Mouse (Mus musculus) ZHBTc4 (cell line): ENCODE measurements around the gene St5.
A peak's percentile ranks its signal among the peaks of the same experiment; 100 is the strongest.

ENCODE experiments used
- DNase-seq: peaks from one replicate; pipeline ENCODE4 v3.0.0-alpha.2; 2011; ENCODE audit warnings: low read depth, low spot score

St5 gene

DNA sequence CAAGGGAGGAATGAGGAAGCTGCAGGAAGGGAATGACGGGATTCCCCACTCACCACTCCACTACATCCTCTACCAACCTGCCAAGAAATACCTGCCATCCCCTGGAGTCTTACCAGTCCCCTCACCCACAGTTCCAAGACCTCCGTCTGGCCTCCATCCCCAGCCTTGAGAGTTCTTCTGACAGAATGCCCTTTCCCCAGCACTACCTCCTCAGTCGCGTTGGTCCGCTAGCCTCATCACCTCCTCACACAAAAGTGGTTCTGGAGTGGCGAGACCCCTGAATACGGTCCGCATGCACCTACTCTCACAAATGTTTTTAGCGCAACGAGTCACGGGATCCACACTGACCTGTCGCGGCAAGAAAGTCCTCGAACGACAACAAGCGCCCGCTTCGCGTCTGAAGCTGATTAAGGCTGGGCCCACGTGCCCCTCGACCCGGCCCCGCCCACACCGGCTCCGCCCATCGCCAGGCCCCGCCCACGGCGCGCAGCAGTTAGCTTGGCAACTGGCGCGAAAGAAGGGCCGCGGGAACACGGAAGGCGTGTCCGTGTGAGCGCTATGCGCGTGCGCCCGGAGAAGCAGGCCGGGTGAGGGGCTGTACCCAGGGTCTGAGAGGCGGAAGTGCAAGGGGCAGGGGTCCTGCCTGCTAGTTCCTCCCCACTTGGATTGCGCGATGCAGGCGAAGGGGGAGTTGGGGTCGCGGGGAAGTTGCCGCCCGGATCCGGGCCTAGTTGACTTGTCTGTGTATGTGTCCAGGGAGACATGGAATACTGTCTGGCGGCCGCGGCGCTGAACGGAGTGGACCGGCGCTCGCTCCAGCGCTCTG lies at the start of gene St5, which contains the start of gene Akip1:
St5 (minus strand) TSS at position 416 of the 826 bp plus-strand sequence.
Akip1 (plus strand) TSS at position 501 of the 826 bp plus-strand sequence.
- peak; percentile 99 for DNase-seq

DNA sequence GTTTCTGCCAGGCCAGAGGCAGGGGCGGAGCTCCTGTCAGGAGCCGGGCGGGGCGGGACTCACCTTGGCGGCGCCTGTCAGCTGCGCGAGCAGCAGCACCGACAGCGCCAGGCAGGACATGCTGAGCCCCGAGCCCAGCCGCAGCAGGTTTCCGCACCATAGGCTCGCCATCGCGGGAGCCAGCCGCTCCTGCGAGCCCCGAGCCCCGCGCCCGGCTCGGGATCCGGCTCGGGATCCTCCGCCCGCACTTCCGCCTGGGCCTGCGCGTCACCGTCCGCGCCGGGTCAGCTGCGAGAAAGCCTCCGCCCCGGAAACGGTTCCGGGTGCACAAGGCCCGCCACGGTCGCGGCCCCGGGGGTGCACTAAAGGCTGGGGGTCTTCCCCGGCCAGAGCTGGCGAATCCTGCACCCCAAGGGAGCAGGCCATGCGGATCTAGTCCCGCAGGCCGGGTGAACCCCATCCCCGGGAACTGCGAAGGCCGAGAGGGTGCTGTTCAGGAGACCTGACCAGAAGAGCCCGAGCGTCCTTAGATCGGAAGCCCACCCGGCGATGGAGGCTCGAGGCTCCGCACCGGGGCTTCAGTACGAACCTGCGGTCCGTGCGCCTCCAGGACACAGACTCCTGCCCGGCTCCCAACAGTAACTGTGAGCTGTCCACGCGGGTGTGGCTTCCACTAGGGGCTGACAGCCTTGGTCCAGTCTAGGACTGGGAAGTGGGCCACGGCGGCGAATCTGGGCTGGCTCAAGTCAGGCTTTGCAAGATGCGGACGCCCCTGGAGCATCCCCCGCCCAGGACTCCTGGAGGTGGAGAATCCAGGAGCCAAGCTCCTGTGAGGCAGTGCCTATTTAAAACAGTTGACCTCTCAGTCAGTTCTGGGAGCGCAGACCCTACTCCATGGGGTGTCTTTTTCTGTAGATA lies 48.9 kb upstream of the St5 start, which contains the start of gene Tmem9b:
Tmem9b (minus strand) TSS at position 868 of the 918 bp plus-strand sequence.
- DNase-seq = peak; percentile 69

DNA sequence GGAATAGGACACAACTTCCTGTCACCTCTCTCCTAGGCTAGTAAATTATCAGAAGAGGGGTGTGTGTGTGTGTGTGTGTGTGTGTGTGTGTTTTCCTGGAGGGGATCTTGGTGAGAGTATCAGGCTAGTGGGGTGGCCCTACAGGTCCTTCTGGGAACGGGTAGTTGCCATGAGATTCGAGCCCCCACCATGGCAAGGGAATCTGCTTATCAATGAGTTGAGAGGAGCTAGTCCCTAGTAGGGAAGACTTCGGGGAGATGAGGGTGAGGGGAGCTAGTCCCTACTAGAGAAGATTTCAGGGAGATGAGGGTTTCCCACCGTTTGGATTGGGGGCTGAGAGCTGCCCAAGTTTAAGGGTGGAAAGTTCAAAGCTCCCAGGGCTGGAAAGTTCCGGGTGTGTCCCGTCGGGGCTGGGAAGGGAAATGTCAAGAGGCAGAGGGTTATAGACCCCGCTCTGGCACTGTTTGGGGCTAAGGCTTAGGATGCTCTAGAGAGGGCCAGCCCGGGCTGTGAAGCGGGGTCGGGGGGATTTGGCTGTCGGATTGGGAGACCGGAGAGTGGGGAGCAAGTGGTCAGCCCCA lies 48.1 kb upstream of the St5 start:
- DNase-seq = no peak

DNA sequence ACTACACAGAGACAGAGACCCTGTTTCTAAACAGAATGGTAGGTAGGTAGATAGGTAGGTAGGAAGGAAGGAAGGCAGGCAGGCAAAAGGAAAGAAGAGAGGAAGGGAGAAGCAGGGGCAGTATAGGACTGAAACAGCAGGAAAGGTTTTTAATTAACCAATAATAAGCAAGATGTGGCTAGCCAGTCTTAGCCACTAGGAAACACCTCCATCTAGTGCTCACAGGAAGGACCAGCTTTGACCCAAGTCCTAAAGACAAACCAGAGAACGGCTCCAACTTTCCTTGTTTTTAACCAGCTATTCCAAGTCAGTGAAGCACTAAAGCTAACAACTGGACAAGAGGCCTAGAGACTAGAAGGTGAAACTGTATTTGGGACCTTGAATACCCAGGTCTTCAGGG lies 44.3 kb upstream of the St5 start:
- DNase-seq = no peak

DNA sequence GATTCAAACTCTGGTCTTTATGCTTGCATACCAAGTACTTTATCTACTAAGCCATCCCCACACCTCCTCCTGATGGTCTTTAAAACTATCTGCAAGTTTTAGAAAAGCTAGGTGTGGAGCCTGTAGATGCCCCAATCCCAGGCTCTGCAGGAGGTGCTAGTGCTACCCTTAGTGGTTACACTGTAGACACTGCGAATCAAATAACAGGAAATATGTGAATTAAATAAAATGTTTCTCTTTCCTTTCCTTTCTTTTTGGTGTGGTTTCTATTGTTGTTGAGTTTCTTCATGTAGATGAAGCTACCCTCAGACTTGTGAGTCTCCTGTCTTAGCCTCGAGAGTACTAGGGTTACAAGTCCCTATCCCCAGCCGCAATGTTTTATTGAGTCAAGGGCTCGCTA lies 38.3 kb upstream of the St5 start:
- no peak for DNase-seq

DNA sequence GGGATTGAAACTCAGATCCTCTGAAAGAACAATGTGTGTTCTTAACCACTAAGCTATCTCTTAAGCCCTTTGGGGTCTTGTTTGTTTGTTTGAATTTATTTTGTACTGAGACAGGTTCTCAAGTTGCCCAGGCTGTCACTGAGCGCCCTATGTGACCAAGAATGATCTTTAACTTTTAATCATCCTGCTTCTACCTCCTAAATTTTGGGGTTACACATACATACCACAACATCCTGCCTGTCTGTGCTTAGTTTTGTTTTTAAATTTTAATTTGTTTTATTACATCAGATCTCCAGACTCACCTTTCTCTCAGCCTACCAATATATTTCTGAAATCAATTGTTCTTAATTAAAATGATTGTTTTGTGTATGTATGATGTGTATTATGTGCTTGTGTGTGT lies 37.7 kb upstream of the St5 start:
- no peak for DNase-seq

DNA sequence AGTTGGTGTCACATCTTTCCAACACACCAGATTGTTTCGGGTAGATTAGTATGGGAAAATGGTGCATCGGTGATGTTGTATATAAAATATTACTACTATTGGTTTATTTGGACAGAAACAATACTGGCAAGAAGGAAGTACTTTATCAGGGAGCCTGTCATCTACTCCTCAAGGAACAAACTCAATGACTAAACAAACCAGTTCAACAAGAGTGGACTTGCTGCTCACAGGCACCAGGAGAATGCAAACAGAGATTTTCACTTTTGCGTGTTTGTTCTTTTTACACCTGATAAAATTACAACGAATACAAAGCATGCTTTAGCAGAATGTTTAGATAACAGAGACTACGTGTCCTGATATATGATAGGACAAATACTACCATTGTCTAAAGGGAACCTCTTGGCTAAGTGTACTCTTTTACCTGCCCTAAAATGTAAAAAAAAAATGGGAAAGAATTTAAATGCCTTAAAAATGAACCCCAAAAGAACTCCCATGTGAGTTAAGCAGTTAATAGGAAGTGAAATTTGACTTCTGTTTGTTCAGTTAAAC lies 36.5 kb upstream of the St5 start:
- no peak for DNase-seq

DNA sequence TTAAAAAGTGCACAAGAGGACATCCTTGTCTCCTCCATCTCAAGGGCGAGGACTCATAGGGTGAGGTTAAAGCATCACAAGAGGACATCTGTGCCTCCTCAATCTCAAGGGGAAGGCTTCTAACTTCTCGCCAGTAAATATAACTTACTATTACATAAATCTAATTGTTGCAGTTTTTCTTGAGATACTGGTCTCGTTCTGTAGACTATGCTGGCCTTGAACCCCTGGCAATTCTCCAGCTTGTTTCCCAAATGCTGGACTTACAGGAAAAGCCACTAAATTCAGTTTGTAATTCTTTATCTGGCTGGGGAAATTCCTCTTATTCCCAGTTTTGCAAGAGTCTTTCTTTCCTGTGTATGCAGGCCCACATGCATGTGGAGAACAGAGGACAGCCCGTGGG lies 31.4 kb upstream of the St5 start:
- DNase-seq = no peak

DNA sequence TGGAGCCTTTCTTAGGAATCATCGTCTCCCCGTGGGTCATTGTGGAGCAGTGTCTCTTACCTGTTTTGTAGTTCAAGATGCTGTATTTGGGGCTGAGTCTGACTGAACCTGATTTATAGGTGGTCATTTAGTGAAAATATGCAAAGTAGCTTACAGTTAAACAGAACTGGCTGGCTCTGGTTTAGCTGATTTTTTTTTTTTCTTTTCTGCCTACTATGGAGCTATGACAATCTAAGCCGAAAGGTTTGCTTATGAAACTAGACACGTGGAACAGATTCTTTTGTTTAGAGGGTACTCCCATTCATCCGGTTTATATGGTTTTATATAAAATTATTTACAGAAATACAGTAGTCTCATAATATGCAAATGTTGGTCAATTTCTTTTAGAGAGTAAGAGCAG lies 28.2 kb upstream of the St5 start, which contains the start of gene Ascl3:
Ascl3 (minus strand) TSS at position 101 of the 400 bp plus-strand sequence.
- DNase-seq = no peak

DNA sequence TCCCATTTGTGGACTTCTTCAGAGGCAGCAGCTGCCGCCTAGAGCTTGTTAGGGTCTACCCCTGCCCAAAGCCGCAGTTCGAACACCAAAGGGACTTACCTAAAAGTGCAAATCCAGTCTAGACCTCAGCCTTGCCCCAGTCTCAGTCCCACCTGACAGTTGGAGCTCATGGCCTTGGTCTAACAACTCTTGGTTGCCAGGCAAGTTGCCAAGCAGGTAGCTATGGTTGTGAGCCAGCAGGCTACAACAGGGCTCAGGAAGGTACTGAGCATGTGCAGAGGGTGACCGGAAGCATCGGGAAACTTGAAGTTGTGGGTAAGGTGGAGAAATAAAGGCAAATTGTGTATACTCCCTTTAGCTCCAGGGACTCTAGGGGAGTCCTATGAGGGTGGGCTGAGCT lies 20.3 kb upstream of the St5 start, which contains the start of gene BC051019:
BC051019 (minus strand) TSS at position 154 of the 400 bp plus-strand sequence.
- peak; percentile 17 for DNase-seq

DNA sequence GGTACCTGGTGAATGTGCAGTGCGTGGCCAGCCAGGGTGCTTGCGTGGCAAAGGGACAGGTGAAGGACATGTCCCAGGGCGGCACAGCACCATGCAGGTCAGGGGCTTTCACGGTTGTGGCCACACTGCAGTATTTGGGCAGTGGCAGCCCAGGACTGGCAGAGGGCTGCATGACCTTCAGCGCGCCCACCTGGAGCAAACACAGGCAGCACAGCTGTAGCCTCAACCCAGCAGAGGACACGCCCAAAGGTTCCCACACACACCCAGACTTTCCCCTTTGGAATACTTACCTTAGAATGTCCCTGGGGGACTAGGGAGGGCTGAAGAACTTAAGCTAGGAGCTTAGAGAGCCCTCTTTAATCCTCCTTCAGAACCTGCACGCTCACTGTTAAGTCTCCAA lies 19.7 kb upstream of the St5 start:
- DNase-seq = peak; percentile 15

DNA sequence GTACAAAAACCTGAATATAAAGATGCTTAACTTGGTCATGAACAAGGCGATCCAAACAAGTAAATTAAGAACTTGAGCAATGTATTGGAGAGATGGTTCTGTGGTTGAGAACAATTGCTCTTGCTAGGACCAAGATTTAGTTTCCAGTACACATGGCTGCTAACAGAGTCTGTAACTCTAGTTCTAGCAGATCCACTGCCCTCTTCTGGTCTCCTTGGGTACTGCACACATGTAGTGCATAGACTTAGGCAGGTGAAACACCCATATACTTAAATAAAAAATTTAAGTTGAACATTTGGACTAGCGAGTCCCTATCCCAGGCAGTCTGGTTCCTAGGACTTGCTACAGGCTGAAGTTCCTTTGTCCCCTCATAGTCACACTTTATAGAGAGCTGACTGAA lies 19.2 kb upstream of the St5 start:
- DNase-seq = peak; percentile 86

DNA sequence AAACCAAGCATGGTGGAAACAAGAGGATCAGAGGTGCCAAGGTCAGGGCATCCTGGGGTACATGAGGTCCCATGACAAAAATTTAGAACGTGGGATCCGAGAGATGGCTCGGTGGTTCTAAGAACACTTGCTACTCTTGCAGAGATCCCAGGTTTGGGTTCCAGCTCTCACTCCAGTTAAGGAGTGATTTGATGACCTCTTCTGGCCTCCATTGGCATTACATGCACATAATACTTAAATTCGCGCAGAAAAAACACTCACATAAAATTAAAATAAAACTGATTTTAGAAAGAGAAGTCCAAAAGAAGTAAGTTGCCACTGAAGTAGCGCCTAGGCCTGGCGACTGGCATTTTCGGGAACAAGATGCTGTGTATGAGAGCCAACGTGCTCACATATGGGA lies 15.9 kb upstream of the St5 start:
- DNase-seq = peak; percentile 65

DNA sequence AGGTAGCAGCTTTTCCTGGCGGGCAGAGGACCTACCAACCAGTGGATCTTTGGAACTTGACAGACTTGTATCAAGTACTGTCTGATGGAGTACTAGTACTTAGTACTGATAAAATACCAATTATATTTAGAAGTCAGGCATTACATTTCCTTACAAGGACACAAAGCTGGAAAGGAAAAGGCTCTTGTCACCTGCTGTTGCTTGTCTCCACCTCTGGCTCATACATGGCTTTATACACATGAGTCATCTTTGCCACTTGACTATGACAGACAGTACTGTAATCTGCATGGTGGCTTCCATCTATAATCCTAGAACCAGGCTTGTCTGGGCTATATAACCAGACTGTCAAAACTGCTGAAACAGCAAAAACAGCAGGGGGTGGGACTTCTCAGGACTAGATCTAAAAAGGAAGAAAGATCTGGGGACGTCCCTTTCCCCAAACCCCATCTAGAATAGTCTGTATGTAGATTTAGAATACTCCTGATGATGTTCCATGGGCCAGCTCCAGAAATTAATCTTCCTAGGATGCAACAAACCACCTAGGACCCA lies 10.1 kb upstream of the St5 start:
- no peak for DNase-seq

DNA sequence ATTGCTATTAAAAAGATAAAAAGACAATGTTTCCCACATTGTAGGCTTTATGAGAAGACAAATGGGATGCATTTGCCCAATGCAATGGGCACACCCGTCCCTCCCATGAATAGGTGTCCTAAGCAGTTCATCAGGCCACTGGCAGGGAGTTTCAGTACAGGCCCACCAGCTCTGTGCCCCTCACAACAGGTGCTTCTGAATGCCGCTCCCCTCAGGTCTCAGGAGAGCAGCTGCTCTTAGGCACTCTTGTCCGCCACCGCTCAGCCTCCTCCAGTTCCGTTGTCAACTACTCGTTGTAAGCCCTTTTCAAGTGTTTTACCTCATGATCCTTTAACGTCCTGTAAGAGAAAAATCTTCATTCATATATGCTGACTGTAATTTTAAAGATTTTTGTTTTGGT lies 8.8 kb upstream of the St5 start:
- DNase-seq = no peak

DNA sequence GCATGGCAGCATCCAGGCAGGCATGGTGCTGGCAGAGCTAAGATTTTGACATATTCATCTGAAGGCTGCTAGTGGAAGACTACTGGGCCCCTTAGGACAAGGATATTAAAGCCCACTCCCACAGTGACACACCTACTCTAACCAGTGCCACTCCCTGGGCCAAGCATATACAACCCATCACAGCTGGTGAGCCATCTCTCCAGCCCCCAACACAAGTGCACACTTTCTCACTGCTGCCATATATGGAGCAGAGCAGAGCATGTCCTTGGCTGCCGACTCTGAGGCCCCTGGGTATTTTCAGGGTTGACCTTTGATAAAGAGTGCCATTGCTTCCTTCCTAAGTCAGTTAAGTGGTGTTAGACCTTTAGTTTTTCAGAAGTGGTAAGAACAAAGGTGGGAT lies 6.7 kb upstream of the St5 start:
- no peak for DNase-seq

DNA sequence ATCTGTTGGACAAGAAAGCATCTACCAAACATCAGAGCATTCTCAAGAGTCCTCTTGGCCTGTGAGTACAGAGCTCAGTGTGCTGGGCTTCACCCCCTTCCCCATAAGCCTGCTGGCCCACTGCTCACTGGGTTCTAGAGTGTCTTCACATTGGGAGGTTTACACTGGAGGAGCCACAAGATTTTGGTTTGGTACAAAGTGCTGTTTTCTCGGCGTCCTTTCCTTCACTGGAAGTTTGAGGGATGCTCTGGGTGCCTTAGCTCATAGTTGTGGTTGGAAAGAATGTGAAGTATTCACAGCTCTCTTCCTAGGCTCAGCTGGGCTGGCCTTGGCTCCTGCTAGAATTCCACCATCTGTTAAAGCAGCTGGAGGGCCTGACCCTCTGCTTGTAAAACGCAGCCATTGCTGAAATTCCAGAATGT lies 5.6 kb upstream of the St5 start:
- peak; percentile 32 for DNase-seq

DNA sequence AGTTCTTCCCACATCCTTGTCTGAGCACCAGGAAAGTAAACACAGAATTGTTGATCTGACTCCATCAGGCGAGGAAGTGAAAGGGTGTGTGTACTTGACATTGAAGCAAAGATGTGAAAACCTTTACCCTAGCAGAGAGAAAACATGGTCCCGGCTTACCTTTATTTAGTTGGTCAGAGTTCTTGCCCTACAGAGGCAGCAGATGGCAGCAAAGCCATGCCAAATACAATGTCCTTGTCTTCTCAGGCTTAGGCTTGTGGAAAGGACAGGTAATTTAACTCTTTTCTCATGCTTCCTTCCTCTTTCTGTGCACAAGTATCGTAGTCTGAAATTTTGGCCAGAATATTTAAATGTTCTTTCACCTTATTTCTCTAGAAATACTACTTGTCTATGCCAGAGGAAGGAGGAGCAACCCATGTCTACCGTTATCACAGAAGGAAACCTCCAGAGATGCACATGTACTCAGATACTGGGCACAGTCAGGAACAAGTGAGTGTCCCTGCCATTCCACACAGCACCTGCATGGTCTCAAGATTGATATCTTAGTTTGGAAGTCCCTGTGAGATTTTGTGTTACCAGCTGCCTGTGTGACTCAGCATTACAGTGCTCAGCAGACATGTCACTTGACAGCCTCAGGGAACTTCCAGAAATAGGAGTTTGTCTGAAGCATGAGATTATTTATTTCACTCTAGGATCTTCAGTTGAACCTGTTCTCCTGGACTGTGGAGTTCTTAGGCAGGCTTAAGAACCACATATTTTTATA lies 3.8 kb upstream of the St5 start:
- DNase-seq = peak; percentile 55

DNA sequence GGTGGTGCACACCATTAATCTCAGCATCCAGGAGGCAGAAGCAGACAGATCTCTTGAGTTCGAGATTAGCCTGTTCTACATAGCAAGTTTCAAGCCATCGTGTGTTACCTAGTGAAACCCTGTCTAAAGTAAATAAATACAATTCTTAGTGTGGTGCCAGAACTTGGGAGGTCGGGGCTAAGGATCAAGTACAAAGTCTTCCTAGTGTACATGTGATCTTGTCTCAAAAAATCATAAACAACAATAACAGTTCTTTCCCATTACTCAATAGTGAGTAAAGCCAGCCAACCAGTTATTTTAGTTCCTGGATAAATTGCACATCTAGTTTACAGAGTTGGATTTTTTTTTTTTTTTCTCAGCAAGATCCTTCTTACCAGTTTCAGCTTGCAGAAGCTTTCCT lies 1.1 kb upstream of the St5 start:
- no peak for DNase-seq

DNA sequence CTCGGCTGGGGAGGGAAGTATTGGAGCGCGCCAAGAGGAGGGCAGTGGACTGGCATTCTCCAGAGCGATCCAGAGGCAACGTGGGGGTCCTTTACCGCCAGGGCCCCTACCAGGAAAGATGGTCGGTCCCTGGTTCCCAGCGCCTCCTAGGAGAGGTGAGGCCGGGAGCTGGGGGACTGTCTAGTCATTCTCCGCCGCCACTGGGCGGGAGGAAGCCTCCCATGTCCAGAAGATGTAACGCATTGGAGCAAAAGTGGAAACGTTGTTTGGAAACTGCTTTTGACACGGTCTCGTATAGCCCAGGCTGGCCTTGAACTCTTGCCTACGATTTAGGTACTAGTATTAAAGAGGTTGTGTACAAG lies 592 bp upstream of the St5 start:
- DNase-seq = no peak

DNA sequence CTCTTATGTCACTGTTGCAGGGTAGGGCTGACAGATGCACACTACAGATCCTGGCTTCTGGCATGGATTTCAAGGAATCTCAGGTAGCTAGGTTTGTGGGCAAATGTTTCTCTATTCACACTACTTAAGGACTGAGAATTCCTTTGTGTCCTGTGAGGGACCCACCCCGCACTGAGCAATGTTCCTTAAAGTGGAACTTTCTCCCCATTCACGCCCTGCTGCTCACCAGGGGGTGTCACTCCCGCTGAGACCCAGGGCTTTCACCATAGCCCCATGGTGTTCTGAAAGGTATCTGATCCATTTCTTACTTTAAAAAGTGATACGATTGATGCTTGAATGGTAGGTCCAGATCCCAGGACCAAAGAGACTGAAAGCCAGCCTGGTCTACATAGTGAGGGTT lies 684 bp downstream of the St5 start:
- DNase-seq = peak; percentile 83
